Comparison of ENCODE assay signal across 8 mouse cellular contexts in genomic region chr3:154269757-154270366, GRCm38 (mm10).
DNase-seq lines count a peak whose midpoint lies in the region; ATAC-seq lines count a peak whose summit lies in the region.

No protein-coding gene starts in this region.

- no peaks in the 10 kb centered on the region for H3K9me3 ChIP-seq in embryonic facial prominence, embryonic 13.5 days
- H3K9me3 ChIP-seq in heart, embryonic 10.5 days = no peaks in the 10 kb centered on the region
- H3K9me3 ChIP-seq in limb, embryonic 13.5 days = no peaks in the 10 kb centered on the region
- no peaks in the 10 kb centered on the region for H3K9me3 ChIP-seq in midbrain, embryonic 15.5 days

- no peak overlapping the region for H3K27ac ChIP-seq in embryonic facial prominence, embryonic 13.5 days
- H3K27ac ChIP-seq in heart, embryonic 10.5 days = no peak overlapping the region
- H3K27ac ChIP-seq in limb, embryonic 13.5 days = no peak overlapping the region
- H3K27ac ChIP-seq in midbrain, embryonic 15.5 days = no peak overlapping the region

- peak overlapping the region; percentile 64 for H3K9ac ChIP-seq in embryonic facial prominence, embryonic 13.5 days
- no peak overlapping the region for H3K9ac ChIP-seq in limb, embryonic 13.5 days
- no peak overlapping the region for H3K9ac ChIP-seq in midbrain, embryonic 15.5 days

- peaks cover 15% of the 10 kb centered on the region for H3K27me3 ChIP-seq in embryonic facial prominence, embryonic 13.5 days
- H3K27me3 ChIP-seq in heart, embryonic 10.5 days (ENCODE audit: insufficient read depth, poor library complexity, severe bottlenecking) = peaks cover 11% of the 10 kb centered on the region; the same call in 1 of the 2 replicates
- H3K27me3 ChIP-seq in limb, embryonic 13.5 days = peaks cover 70% of the 10 kb centered on the region
- H3K27me3 ChIP-seq in midbrain, embryonic 15.5 days (replicated peaks) = no peaks in the 10 kb centered on the region

- no peaks in the 10 kb centered on the region for H3K36me3 ChIP-seq in embryonic facial prominence, embryonic 13.5 days
- no peaks in the 10 kb centered on the region for H3K36me3 ChIP-seq in heart, embryonic 10.5 days
- no peaks in the 10 kb centered on the region for H3K36me3 ChIP-seq in limb, embryonic 13.5 days
- no peaks in the 10 kb centered on the region for H3K36me3 ChIP-seq in midbrain, embryonic 15.5 days (replicated peaks)

- 9% methylated on average over 19 of the region's 19 CpGs for WGBS in embryonic facial prominence, embryonic 13.5 days
- 13% methylated on average over 19 of the region's 19 CpGs for WGBS in heart, embryonic 10.5 days
- WGBS in limb, embryonic 13.5 days = 11% methylated on average over 19 of the region's 19 CpGs
- WGBS in midbrain, embryonic 15.5 days = 12% methylated on average over 19 of the region's 19 CpGs

- no peaks in the 10 kb centered on the region for H3K4me1 ChIP-seq in embryonic facial prominence, embryonic 13.5 days
- H3K4me1 ChIP-seq in heart, embryonic 10.5 days = no peaks in the 10 kb centered on the region
- H3K4me1 ChIP-seq in limb, embryonic 13.5 days = no peaks in the 10 kb centered on the region
- peaks cover 3% of the 10 kb centered on the region for H3K4me1 ChIP-seq in midbrain, embryonic 15.5 days

- ATAC-seq in embryonic facial prominence, embryonic 13.5 days (ENCODE audit: insufficient number of reproducible peaks, insufficient read depth, low FRiP score, low TSS enrichment, low read depth) = peak; percentile 48; the same call in 1 of the 2 replicates
- peak; percentile 63; the same call in 1 of the 2 replicates for ATAC-seq in limb, embryonic 13.5 days (ENCODE audit: low FRiP score, low read depth)
- ATAC-seq in midbrain, embryonic 15.5 days (replicated peaks) = peak; percentile 89

- peak; percentile 52 for DNase-seq in 416B (ENCODE audit: low read depth)
- peak; percentile 75 to 79 for DNase-seq in adrenal gland, postnatal 36 days
- peak; percentile 84 for DNase-seq in heart, embryonic 10.5 days (ENCODE audit: low spot score)
- peak; percentile 79 for DNase-seq in kidney, adult 9 months
- DNase-seq in spleen, postnatal 4 days (ENCODE audit: low spot score in 2 of 2) = peak; percentile 43 to 77

- H3K4me3 ChIP-seq in embryonic facial prominence, embryonic 13.5 days = peak overlapping the region; percentile 33
- peak overlapping the region; percentile 45 for H3K4me3 ChIP-seq in heart, embryonic 10.5 days
- H3K4me3 ChIP-seq in limb, embryonic 13.5 days = peak overlapping the region; percentile 25
- peak overlapping the region; percentile 31 for H3K4me3 ChIP-seq in midbrain, embryonic 15.5 days

- H3K4me2 ChIP-seq in embryonic facial prominence, embryonic 13.5 days = peak overlapping the region; percentile 59
- H3K4me2 ChIP-seq in limb, embryonic 13.5 days (replicated peaks) = peak overlapping the region; percentile 58
- H3K4me2 ChIP-seq in midbrain, embryonic 15.5 days = peak overlapping the region; percentile 61
